Mouse (Mus musculus) frontal cortex, adult (tissue): ENCODE data around the gene Isyna1.

ENCODE experiments used
- ATAC-seq: cut with Nextera tagmentation; 2 replicates; pipeline ENCODE4 v1.9.2; 2017; ENCODE audit warnings: mild to moderate bottlenecking, moderate library complexity, mixed read lengths; ENCODE audit not compliant: low TSS enrichment

The Isyna1 gene

GRCm38 (mm10) chr8:70593961-70594609 is at the start of gene Isyna1:
TSS of gene Isyna1 (plus strand) at chr8:70594373.
- peak; percentile 42 for ATAC-seq

- ATAC-seq, result no peak
Measured at GRCm38 (mm10) chr8:70546412-70546811, 47.8 kb upstream of the Isyna1 start.

- ATAC-seq, result no peak
Measured at GRCm38 (mm10) chr8:70547762-70548161, 46.4 kb upstream of the Isyna1 start.

DNA sequence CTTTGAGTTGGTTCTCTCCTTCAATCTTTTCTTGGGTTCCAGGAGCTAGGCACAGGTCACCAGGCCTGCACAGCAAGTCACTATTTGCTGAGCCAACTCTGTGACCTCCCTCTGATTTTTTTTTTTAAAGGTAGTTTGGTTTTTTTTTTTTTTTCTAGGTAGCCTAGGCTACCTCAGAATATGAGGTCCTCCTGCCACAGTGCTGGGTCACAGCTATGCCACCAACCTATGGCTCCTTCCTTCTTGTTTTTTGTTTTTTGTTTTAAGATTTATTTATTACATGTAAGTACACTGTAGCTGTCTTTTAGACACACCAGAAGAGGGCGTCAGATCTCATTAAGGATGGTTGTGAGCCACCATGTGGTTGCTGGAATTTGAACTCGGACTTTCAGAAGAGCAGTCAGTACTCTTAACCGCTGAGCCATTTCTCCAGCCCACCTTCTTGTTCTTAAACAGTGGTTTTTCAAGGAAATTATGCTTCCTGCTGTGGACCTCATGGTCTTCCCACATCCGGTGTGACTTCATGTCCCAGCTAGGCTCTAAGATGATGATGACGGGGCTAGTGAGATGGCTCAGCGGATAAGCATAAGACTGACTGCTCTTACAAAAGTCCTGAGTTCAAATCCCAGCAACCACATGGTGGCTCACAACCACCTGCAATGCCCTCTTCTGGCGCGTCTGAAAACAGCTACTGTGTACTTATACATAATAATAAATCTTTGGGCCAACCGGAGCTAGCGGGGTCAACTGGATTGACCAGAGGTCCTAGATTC is 44.6 kb upstream of the Isyna1 start:
- no peak for ATAC-seq

- ATAC-seq, result peak; percentile 60; the same call in 1 of the 2 replicates
Measured at GRCm38 (mm10) chr8:70551558-70552161, 42.5 kb upstream of the Isyna1 start.

DNA sequence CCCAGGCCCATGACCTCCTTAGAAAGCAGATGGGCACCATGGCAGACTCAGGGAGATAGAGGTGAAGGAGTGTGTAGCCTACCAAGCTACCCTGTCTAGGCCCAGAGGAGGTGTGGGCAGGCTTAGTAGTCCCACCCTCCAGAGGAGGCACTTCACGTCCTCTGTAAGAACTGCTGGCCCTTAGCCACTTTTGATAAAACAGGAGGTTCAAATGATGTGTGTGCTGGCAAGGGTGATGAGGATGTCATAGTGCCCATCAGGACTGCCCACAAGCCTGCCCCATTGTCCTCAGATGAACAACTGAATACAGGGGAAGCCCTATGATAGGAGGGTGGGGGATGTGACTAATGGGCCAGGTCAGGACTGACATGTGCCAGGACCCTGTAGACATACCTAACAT is 41.3 kb upstream of the Isyna1 start:
- ATAC-seq, result 0 out of 2 replicates have a peak, but pooled peaks have one; percentile 20

DNA sequence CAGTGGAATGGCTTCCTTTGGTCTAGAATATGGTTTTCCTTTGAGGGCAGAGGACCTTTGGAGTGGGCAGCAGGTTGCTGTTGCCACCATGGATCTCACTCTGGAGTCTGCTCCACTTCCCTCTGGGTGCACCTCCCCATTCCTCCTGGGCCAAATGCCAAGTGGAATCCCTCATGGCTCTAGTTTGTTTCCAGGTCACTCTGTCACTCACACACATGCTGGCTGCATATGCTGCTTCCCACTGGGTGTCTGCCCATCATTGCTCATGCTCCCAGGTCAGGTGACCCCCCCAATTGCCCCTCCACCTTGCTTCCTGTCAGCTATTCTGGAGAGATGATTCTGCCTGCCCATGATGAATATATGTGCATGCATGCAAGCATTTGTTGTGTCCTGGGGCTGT is 40.4 kb upstream of the Isyna1 start:
- ATAC-seq, result 0 out of 2 replicates have a peak, but pooled peaks have one; percentile 14

GRCm38 (mm10) chr8:70555079-70555747 is 39.0 kb upstream of the Isyna1 start:
- ATAC-seq, result no peak

DNA sequence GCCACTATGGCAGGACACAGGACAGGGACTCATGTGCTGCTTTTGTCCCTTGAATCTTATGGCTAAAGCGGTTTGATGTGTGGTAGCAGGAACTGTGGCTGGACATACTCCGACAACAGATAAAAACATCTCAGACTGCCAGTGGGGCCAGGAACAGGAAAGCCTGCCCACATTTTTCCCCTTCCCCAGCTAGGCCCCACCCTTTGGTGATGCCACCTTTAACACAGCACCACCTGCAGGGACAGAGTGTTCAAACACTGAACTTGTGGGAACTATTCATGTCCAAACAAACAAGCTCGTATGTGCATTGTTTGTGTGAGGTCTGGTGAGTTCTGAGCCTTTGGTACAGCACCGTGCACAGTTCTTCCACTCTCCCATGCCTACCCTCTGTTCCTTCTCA is 35.8 kb upstream of the Isyna1 start:
- no peak for ATAC-seq

DNA sequence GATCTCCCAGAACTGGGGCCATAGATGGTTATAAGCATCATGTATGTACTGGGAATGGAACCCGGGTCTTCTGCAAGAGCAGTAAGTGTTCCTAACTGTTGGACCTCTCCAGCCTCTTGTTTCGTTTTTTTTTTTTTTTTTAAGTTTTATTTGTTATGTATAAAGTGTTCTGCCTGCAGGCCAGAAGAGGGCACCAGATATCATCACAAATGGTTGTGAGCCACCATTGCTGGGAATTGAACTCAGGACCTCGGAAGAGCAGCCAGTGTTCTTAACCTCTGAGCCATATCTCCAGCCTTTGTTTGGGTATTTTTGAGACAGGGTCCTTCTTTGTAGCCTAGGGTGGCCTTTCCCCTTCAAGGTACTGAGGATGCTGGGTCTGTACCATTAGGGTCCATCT is 35.2 kb upstream of the Isyna1 start:
- ATAC-seq, result no peak

DNA sequence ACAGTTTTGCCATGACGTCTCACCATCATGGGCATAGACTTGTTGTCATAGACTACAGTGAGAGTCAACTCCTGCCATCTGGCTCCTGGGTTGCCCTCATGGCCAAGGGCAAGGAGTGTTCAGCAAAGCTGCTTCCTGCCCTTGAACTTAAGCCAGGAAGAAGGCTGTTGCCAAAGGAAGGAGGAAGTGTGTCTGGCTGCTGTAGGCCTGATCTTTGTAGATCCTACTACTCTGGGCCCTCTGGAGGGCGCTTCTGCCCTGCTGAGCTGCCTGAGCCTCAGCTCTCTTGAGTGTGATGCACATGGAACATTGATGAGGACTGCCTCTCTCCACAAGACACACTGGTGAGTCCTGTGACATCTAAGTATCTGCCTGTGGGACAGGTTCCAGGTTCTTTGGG is 34.1 kb upstream of the Isyna1 start:
- ATAC-seq, result 0 out of 2 replicates have a peak, but pooled peaks have one; percentile 35

DNA sequence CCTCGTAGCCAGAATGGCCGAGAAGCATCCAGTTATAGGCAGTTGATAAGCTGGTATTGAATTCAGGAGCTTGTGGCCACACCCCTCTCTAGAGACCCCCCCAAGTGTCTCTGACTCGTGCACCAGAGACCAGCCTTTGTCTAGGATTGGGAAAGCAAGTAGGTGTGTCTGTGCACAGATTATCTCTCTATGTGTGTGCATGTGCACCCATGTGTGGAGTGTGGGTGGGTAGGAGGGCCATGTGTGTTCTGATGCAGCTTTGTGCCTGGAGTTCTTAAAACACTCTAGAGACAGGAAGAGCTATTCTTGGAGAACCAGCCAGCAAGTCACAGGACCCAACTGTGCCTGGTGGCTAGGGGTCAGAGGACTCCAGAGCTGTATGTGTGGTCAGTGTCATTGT is 33.6 kb upstream of the Isyna1 start:
- ATAC-seq, result peak; percentile 27; the same call in 1 of the 2 replicates

DNA sequence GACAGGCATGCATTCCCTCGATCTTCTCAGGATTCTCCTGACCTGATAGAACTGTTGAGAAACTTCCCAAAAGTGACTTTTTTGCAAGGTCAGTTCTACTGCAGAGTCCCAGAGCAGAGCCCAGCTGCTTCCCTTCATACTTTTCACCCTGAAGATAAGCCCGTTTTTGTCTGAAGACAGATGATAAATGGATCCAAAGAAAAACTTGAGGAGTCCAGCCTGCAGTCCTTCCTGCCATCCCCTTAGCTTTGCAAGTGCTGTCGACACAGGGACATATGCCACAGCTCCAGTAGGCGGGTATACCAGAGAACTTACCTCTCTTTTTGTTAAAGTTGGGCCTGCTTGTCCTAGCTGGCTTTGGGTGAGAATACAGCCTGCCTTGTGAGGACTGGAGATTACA is 32.8 kb upstream of the Isyna1 start:
- no peak for ATAC-seq

DNA sequence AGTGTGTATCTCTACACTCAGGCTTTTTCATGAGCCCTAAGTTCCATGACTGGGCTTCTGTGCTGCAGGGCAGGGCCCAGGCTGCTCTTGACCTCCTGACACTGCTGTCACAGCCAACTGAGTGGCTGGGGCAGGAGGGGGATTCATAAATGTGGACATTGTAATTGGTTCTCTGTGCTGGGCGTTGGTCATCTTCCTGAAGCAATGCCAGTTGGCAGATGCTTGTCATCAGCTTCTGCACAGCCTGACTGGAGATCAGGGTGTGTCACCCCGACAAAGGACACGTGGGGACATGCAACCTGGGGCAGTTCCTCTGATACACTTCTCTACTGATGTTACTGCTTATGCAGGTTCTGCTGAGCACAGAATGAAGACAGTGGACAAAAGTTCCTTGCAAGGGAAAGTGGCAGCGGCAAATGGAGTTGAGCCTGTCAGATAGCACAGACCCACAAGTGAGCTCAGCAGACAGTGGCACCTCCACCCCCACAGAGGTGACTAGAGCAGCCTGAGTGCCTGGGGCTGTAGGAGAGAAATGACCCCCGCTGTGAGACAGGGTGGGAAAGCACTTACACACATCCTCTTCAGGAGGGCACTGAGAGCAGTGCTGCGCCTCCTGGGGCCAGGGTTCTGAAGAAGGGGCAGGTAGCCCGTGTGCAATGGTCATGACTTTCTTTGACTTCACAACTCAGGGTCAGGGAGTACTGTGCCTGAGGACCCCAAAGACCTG is 32.2 kb upstream of the Isyna1 start:
- ATAC-seq, result peak; percentile 48

- ATAC-seq, result no peak
Measured at GRCm38 (mm10) chr8:70562802-70563201, 31.4 kb upstream of the Isyna1 start.

- no peak for ATAC-seq
Measured at GRCm38 (mm10) chr8:70563763-70564387, 30.3 kb upstream of the Isyna1 start.

DNA sequence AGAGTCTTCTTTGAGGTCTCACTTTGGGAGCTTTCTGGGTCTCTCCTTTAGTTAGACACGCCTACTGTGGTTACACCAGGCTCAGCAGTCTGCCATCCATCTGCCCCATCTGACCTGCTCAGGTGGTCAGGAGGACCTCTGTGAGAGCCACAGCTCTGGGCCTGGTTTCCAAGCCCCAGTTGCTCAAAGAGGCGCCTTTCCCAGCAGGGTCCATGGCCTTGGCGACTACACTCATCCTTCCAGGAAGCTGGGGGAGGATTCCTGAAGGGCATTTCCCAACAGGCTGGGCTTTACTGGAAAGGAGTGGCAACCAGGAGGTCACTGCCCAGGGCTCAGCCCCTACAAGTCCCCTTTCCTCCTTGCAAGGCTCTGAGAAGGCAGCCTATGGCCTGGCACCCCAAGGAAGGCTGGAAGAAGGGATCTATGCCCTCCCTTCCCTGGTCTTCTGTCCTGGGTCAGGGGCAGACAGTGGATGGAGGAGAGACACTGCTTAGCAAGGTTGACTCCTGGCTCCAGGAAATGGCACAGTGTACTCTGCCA is 29.4 kb upstream of the Isyna1 start:
- ATAC-seq, result no peak

GRCm38 (mm10) chr8:70565561-70565960 is 28.6 kb upstream of the Isyna1 start:
- no peak for ATAC-seq

GRCm38 (mm10) chr8:70570360-70570759 is 23.8 kb upstream of the Isyna1 start:
- no peak for ATAC-seq

- ATAC-seq, result no peak
Measured at GRCm38 (mm10) chr8:70570990-70571389, 23.2 kb upstream of the Isyna1 start.

GRCm38 (mm10) chr8:70574302-70574701 is 19.9 kb upstream of the Isyna1 start:
- ATAC-seq, result no peak
